Mouse (Mus musculus): ENCODE measurements around the gene Yaf2.

- TF ChIP-seq CTCF (IDR thresholded peaks at IDR 0.05; ENCODE audit: low read depth), result no peak
- no peak for TF ChIP-seq EP300 (IDR thresholded peaks at IDR 0.05; ENCODE audit: low read depth)
These were observed 49.1 kb downstream of the Yaf2 start for GRCm38 (mm10) chr15:93287628-93288027.

Measured in liver, postnatal 0 days (tissue).